8 mouse cellular contexts compared by ENCODE assay signal in genomic region chr14:16200969-16201638, GRCm38 (mm10). TPM values are rescaled to one million over a fixed set of nuclear protein-coding genes. Genes with fewer than 3 reads are reported as not detected.
DNase-seq lines count a peak whose midpoint lies in the region; ATAC-seq and TF ChIP-seq lines count a peak whose summit lies in the region.

No protein-coding gene starts in this region.

- H3K36me3 ChIP-seq in heart, embryonic 11.5 days (ENCODE audit: control insufficient read depth, insufficient read depth, low read length): no peaks in the 10 kb centered on the region
- H3K36me3 ChIP-seq in heart, embryonic 10.5 days: no peaks in the 10 kb centered on the region
- no peaks in the 10 kb centered on the region for H3K36me3 ChIP-seq in forebrain, postnatal 0 days (ENCODE audit: insufficient read depth)
- H3K36me3 ChIP-seq in kidney, postnatal 0 days (ENCODE audit: insufficient read depth, low read length): no peaks in the 10 kb centered on the region
- H3K36me3 ChIP-seq in limb, embryonic 14.5 days (ENCODE audit: control insufficient read depth, insufficient read depth, low read length): no peaks in the 10 kb centered on the region
- H3K36me3 ChIP-seq in stomach, embryonic 15.5 days: no peaks in the 10 kb centered on the region

- WGBS in heart, embryonic 11.5 days (ENCODE audit: insufficient replicate concordance): 40% methylated on average over 8 of the region's 8 CpGs
- 47% methylated on average over 8 of the region's 8 CpGs for WGBS in heart, embryonic 10.5 days
- WGBS in forebrain, postnatal 0 days: 3% methylated on average over 8 of the region's 8 CpGs
- WGBS in kidney, postnatal 0 days: 36% methylated on average over 8 of the region's 8 CpGs
- WGBS in limb, embryonic 14.5 days: 21% methylated on average over 8 of the region's 8 CpGs
- WGBS in stomach, embryonic 15.5 days: 35% methylated on average over 8 of the region's 8 CpGs

- TF ChIP-seq POLR2A in limb, embryonic 14.5 days (IDR thresholded peaks at IDR 0.05; ENCODE audit: borderline replicate concordance, extremely low read depth, insufficient read depth, insufficient read length): no peak

- no peak overlapping the region for H3K4me2 ChIP-seq in heart, embryonic 11.5 days
- H3K4me2 ChIP-seq in forebrain, postnatal 0 days (ENCODE audit: low read depth): peak overlapping the region; percentile 18; the same call in 1 of the 2 replicates
- H3K4me2 ChIP-seq in kidney, postnatal 0 days (ENCODE audit: low read length): peak overlapping the region; percentile 16; the same call in 1 of the 2 replicates
- peak overlapping the region; percentile 30; the same call in 1 of the 2 replicates for H3K4me2 ChIP-seq in limb, embryonic 14.5 days (replicated peaks; ENCODE audit: low read depth, low read length, severe bottlenecking)
- no peak overlapping the region; the same call in 1 of the 2 replicates for H3K4me2 ChIP-seq in stomach, embryonic 15.5 days

- H3K27me3 ChIP-seq in heart, embryonic 11.5 days (ENCODE audit: control insufficient read depth, insufficient read depth, low read length): no peaks in the 10 kb centered on the region
- H3K27me3 ChIP-seq in heart, embryonic 10.5 days (ENCODE audit: insufficient read depth, poor library complexity, severe bottlenecking): no peaks in the 10 kb centered on the region
- H3K27me3 ChIP-seq in forebrain, postnatal 0 days (ENCODE audit: insufficient read depth, low read length): no peaks in the 10 kb centered on the region
- no peaks in the 10 kb centered on the region for H3K27me3 ChIP-seq in kidney, postnatal 0 days (ENCODE audit: insufficient read depth, low read length)
- no peaks in the 10 kb centered on the region for H3K27me3 ChIP-seq in limb, embryonic 14.5 days (ENCODE audit: control insufficient read depth, insufficient read depth, low read length)
- H3K27me3 ChIP-seq in stomach, embryonic 15.5 days (replicated peaks): no peaks in the 10 kb centered on the region

- TF ChIP-seq CTCF in forebrain, postnatal 0 days (IDR thresholded peaks at IDR 0.05; ENCODE audit: low read depth): no peak
- no peak for TF ChIP-seq CTCF in kidney, postnatal 0 days (IDR thresholded peaks at IDR 0.05; ENCODE audit: low read depth)

- H3K4me1 ChIP-seq in heart, embryonic 11.5 days (ENCODE audit: control insufficient read depth, insufficient read depth, low read length): peaks cover 5% of the 10 kb centered on the region; the same call in 1 of the 2 replicates
- peaks cover 13% of the 10 kb centered on the region; the same call in 1 of the 2 replicates for H3K4me1 ChIP-seq in heart, embryonic 10.5 days
- peaks cover 14% of the 10 kb centered on the region; the same call in 1 of the 2 replicates for H3K4me1 ChIP-seq in forebrain, postnatal 0 days (ENCODE audit: insufficient read depth)
- no peaks in the 10 kb centered on the region for H3K4me1 ChIP-seq in kidney, postnatal 0 days (replicated peaks; ENCODE audit: insufficient read depth, low read length)
- H3K4me1 ChIP-seq in limb, embryonic 14.5 days (ENCODE audit: control insufficient read depth, insufficient read depth, low read length): peaks cover 11% of the 10 kb centered on the region
- H3K4me1 ChIP-seq in stomach, embryonic 15.5 days: no peaks in the 10 kb centered on the region

- no peak for DNase-seq in heart, embryonic 10.5 days (ENCODE audit: low spot score)
- DNase-seq in brain, embryonic 18.5 days (ENCODE audit: low read depth, low spot score): peak; percentile 75
- DNase-seq in forebrain, postnatal 0 days: peak; percentile 90
- DNase-seq in kidney, postnatal 0 days (ENCODE audit: low spot score): peak; percentile 12
- peak; percentile 71 for DNase-seq in limb, embryonic 14.5 days (ENCODE audit: low spot score)
- DNase-seq in urinary bladder, postnatal 4 days (ENCODE audit: low spot score in 2 of 2): no peak

- H3K9ac ChIP-seq in heart, embryonic 11.5 days (ENCODE audit: low read depth, low read length): no peak overlapping the region
- H3K9ac ChIP-seq in forebrain, postnatal 0 days: no peak overlapping the region
- no peak overlapping the region for H3K9ac ChIP-seq in kidney, postnatal 0 days (ENCODE audit: low read depth, low read length)
- H3K9ac ChIP-seq in limb, embryonic 14.5 days (ENCODE audit: low read depth, low read length, severe bottlenecking): no peak overlapping the region
- no peak overlapping the region for H3K9ac ChIP-seq in stomach, embryonic 15.5 days

- no peak overlapping the region for H3K4me3 ChIP-seq in heart, embryonic 11.5 days (ENCODE audit: low read depth, low read length)
- H3K4me3 ChIP-seq in heart, embryonic 10.5 days: no peak overlapping the region
- H3K4me3 ChIP-seq in forebrain, postnatal 0 days (ENCODE audit: low read depth, low read length): no peak overlapping the region
- no peak overlapping the region for H3K4me3 ChIP-seq in kidney, postnatal 0 days (replicated peaks; ENCODE audit: low read depth, low read length)
- H3K4me3 ChIP-seq in limb, embryonic 14.5 days (replicated peaks; ENCODE audit: low read length): no peak overlapping the region
- H3K4me3 ChIP-seq in stomach, embryonic 15.5 days (replicated peaks): no peak overlapping the region

- 0 out of 2 replicates have a peak, but pooled peaks have one; percentile 35 for ATAC-seq in heart, embryonic 11.5 days (replicated peaks; ENCODE audit: insufficient number of reproducible peaks, low FRiP score, low TSS enrichment)
- ATAC-seq in forebrain, postnatal 0 days: peak; percentile 94
- ATAC-seq in kidney, postnatal 0 days (replicated peaks; ENCODE audit: low FRiP score, low read depth): peak; percentile 71; the same call in 1 of the 2 replicates
- peak; percentile 60 for ATAC-seq in limb, embryonic 14.5 days (ENCODE audit: low FRiP score, low read depth)
- ATAC-seq in stomach, embryonic 15.5 days (ENCODE audit: insufficient read depth, low FRiP score, low read depth): peak; percentile 39; the same call in 1 of the 2 replicates

- H3K9me3 ChIP-seq in heart, embryonic 11.5 days (replicated peaks; ENCODE audit: control insufficient read depth, low read length): no peaks in the 10 kb centered on the region
- H3K9me3 ChIP-seq in heart, embryonic 10.5 days: no peaks in the 10 kb centered on the region
- no peaks in the 10 kb centered on the region for H3K9me3 ChIP-seq in forebrain, postnatal 0 days (ENCODE audit: low read length)
- no peaks in the 10 kb centered on the region for H3K9me3 ChIP-seq in kidney, postnatal 0 days (replicated peaks; ENCODE audit: low read length)
- no peaks in the 10 kb centered on the region for H3K9me3 ChIP-seq in limb, embryonic 14.5 days (ENCODE audit: control insufficient read depth, low read length)
- H3K9me3 ChIP-seq in stomach, embryonic 15.5 days: no peaks in the 10 kb centered on the region

- no peak overlapping the region for H3K27ac ChIP-seq in heart, embryonic 11.5 days (ENCODE audit: low read depth, low read length)
- no peak overlapping the region for H3K27ac ChIP-seq in heart, embryonic 10.5 days
- no peak overlapping the region; the same call in 1 of the 2 replicates for H3K27ac ChIP-seq in forebrain, postnatal 0 days (ENCODE audit: low read depth, low read length)
- no peak overlapping the region for H3K27ac ChIP-seq in kidney, postnatal 0 days
- no peak overlapping the region for H3K27ac ChIP-seq in limb, embryonic 14.5 days (replicated peaks; ENCODE audit: low read depth, low read length)
- no peak overlapping the region for H3K27ac ChIP-seq in stomach, embryonic 15.5 days

RNA-seq across cellular contexts. Expression of gene Ngly1, which starts 48.0 kb away (rescaled TPM):
- 22.3 and 25.5 TPM in 2 replicates for polyA plus RNA-seq in heart, embryonic 11.5 days (2014; fragmentation: Nextera tagmentation; extraction: Ambion mirVana)
- 18.0 and 21.9 TPM in 2 replicates for polyA plus RNA-seq in heart, embryonic 10.5 days (2016; fragmentation: Nextera tagmentation; extraction: Ambion mirVana)
- total RNA-seq in forebrain, postnatal 0 days (2014; rRNA removed): 25.5 and 25.6 TPM in 2 replicates
- 21.2 and 22.9 TPM in 2 replicates for polyA plus RNA-seq in forebrain, postnatal 0 days (2015; fragmentation: Nextera tagmentation; extraction: Ambion mirVana)
- 44.4 and 46.1 TPM in 2 replicates for polyA plus RNA-seq in kidney, postnatal 0 days (2015; fragmentation: Nextera tagmentation; extraction: Ambion mirVana)
- 22.1 and 22.8 TPM in 2 replicates for polyA plus RNA-seq in limb, embryonic 14.5 days (2012; rRNA removed)
- polyA plus RNA-seq in limb, embryonic 14.5 days (2014; fragmentation: Nextera tagmentation; extraction: Ambion mirVana): 45.3 and 47.3 TPM in 2 replicates
- polyA plus RNA-seq in stomach, embryonic 15.5 days (2015; fragmentation: Nextera tagmentation; extraction: Ambion mirVana): 38.7 and 40.4 TPM in 2 replicates

RNA-seq across cellular contexts. Expression of gene Oxsm, which starts 48.5 kb away (rescaled TPM):
- 2.0 and 2.3 TPM in 2 replicates for polyA plus RNA-seq in heart, embryonic 11.5 days (2014; fragmentation: Nextera tagmentation; extraction: Ambion mirVana)
- 1.4 and 3.0 TPM in 2 replicates for polyA plus RNA-seq in heart, embryonic 10.5 days (2016; fragmentation: Nextera tagmentation; extraction: Ambion mirVana)
- 4.2 and 4.3 TPM in 2 replicates for total RNA-seq in forebrain, postnatal 0 days (2014; rRNA removed)
- polyA plus RNA-seq in forebrain, postnatal 0 days (2015; fragmentation: Nextera tagmentation; extraction: Ambion mirVana): 0.84 and 1.2 TPM in 2 replicates
- polyA plus RNA-seq in kidney, postnatal 0 days (2015; fragmentation: Nextera tagmentation; extraction: Ambion mirVana): 2.3 and 2.7 TPM in 2 replicates
- polyA plus RNA-seq in limb, embryonic 14.5 days (2012; rRNA removed): 4.6 and 4.8 TPM in 2 replicates
- 1.3 and 1.9 TPM in 2 replicates for polyA plus RNA-seq in limb, embryonic 14.5 days (2014; fragmentation: Nextera tagmentation; extraction: Ambion mirVana)
- polyA plus RNA-seq in stomach, embryonic 15.5 days (2015; fragmentation: Nextera tagmentation; extraction: Ambion mirVana): 2.4 and 3.0 TPM in 2 replicates

Comparison
In these comparisons a context has a peak if more than half of its experiments do, and no peak if none do; other contexts are left out.
1. ATAC-seq: peak in every context shown above with its lines; median percentile 94 in forebrain, postnatal 0 days; 71 in kidney, postnatal 0 days; 60 in limb, embryonic 14.5 days; 39 in stomach, embryonic 15.5 days; 35 in heart, embryonic 11.5 days.
2. H3K4me2 ChIP-seq: peak in forebrain, postnatal 0 days (single experiment), kidney, postnatal 0 days (single experiment) and limb, embryonic 14.5 days (single experiment); none in heart, embryonic 11.5 days (single experiment) and stomach, embryonic 15.5 days (single experiment).
3. DNase-seq: peak in brain, embryonic 18.5 days (single experiment), forebrain, postnatal 0 days (single experiment), kidney, postnatal 0 days (single experiment) and limb, embryonic 14.5 days (single experiment); none in heart, embryonic 10.5 days (single experiment) and urinary bladder, postnatal 4 days (0 of 2).